Mouse (Mus musculus) spleen, adult 18-20 months (tissue): ENCODE measurements around the gene Olfr1461.

Experiments
- DNase-seq, 2 experiments: peaks; one replicate each; pipeline ENCODE4 v3.0.0; 2022; ENCODE audit warnings: mixed read lengths in 2 of 2

Olfr1461 gene

GRCm38 (mm10) chr19:13162700-13163099 lies at the start of gene Olfr1461:
Gene Olfr1461 (plus strand): TSS chr19:13163000.
- no peak for DNase-seq

GRCm38 (mm10) chr19:13149449-13149848 lies 13.4 kb upstream of the Olfr1461 start, which contains the start of gene Olfr1459:
Gene Olfr1459 (minus strand): TSS chr19:13149549.
- no peak for DNase-seq

GRCm38 (mm10) chr19:13185434-13185833 lies 22.6 kb downstream of the Olfr1461 start, which contains the start of gene Olfr1462:
Gene Olfr1462 (plus strand): TSS chr19:13185734.
- no peak for DNase-seq
